Mouse (Mus musculus): ENCODE measurements at regions not wholly inside any gene's neighbourhood (a gene's known extent, or its start where the extent isn't known, plus 50 kb on each side); places are given as distances from the start of the nearest gene placed in this dataset.
A peak's percentile ranks its signal among the peaks of the same experiment; 100 is the strongest.

GRCm38 (mm10) chr17:40455920-40456319 is 63.9 kb upstream of the Esp8 start:
- no peak for DNase-seq (ENCODE audit: low read depth, low spot score)

DNA sequence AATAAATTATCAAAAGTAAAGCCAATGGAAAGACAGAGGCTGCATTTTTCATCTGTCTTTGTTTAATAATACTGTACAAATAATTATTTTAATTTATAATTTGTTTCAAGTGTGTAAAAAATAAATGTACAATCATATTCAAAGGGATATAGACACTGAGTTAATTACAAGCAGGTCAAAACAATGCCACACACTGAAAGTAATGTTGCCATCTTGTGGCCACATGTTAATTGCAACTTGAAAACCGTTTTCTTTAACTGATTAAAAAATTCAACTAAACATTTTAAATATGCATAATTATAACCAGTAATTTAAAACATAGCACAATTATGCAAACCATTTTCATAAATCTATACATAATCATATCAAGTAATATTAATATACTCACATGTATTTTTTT is 89.4 kb upstream of the Esp8 start:
- peak; percentile 10 for DNase-seq (ENCODE audit: low read depth, low spot score)

DNA sequence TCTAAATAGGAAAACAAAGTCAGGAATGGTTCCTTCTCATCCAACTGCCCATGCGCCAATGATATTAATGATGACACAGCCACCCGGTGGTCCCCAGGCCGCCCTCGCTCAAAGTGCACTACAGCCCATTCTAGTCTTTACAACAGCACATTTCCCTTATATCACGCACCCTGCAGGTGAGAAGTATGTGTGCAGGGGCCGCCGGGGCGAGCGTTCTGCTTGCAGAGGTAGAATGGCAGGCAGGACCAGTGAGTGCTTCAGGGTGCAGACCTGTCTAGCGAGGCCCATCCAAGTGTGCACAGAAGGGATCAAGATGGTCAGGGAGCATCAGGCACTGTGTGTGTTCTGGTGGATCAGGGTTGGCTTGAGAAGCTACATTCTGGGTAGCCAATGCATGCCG is 99.6 kb upstream of the Crisp1 start:
- no peak for DNase-seq (ENCODE audit: low read depth, low spot score)

- DNase-seq (ENCODE audit: low read depth, low spot score), result peak; percentile 11
Measured at GRCm38 (mm10) chr17:40384567-40384966, 65.6 kb upstream of the Crisp1 start.

DNA sequence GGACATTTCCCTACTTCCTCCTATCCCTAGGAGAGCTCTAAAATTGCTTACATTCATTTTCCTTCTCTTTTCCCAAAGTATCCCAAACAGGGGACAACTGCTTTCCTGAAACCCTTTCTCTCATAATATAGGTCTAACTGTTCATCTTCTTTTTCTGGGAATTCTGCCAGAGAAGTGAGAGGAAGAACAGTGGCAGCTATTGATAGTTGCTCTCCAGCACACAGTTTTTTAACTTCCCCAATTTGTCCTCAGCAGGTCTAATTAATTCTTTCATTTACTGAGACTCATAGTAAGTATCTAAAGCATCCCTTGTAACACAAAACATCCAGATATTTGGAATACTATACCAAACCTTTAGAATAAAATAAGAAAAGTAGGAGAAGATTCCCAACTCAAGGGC is 53.7 kb upstream of the Crisp1 start:
- DNase-seq (ENCODE audit: low read depth, low spot score), result no peak
